Mouse (Mus musculus): ENCODE measurements around the gene Nell2. TPM values are rescaled to one million over a fixed set of nuclear protein-coding genes. Genes with fewer than 3 reads are reported as not detected.

Gene Nell2
- polyA plus RNA-seq (2015; fragmentation: Nextera tagmentation; extraction: Ambion mirVana) = 3.8 and 4.5 TPM in 2 replicates

GRCm38 (mm10) chr15:95527948-95528861, at the start of gene Nell2:
TSS of gene Nell2 (minus strand) at chr15:95528559.

Other genes with a start within 250 kb of the Nell2 start
- not detected in 2 replicates for gene Dbx2, start 127.4 kb upstream of the Nell2 start, polyA plus RNA-seq (2015; fragmentation: Nextera tagmentation; extraction: Ambion mirVana)